In the genomic region with DNA sequence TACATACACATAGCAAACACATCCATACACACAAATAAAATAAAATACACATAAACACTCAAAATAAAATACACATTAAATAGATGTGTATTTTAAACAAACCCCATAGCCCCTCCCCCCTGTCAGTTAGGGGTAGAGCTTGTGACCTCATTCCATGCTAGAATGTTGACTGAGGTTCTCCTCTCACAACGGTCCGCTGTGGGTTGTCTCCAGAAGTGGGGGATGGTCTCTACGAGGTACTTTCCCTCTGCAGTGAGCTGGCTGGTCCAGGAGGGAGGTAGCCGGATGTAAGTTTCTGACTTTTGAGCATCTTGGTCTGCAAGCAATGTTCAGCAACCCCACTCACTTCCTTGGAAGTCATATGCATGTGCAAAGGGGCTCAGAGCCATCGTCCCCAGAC, we compare ENCODE assay signal across 8 mouse cellular contexts. TPM values are rescaled to one million over a fixed set of nuclear protein-coding genes. Genes with fewer than 3 reads are reported as not detected.
DNase-seq lines count a peak whose midpoint lies in the region; ATAC-seq and TF ChIP-seq lines count a peak whose summit lies in the region.

A gene (plus strand): TSS at position 188 of the 400 bp plus-strand sequence.

- ATAC-seq in embryonic facial prominence, embryonic 14.5 days (ENCODE audit: low read depth) = no peak

- no peak for DNase-seq in spleen, adult 2 months (ENCODE audit: low read depth in 1 of 2, low spot score in 2 of 2)
- no peak for DNase-seq in spleen, postnatal 4 days (ENCODE audit: low spot score in 2 of 2)
- no peak for DNase-seq in embryonic facial prominence, embryonic 14.5 days (ENCODE audit: low spot score)
- DNase-seq in heart, postnatal 10 days = no peak
- DNase-seq in limb, embryonic 10.5 days (ENCODE audit: low spot score) = no peak
- no peak for DNase-seq in right cerebral cortex, postnatal 14 days
- no peak for DNase-seq in urinary bladder, adult 18-20 months (ENCODE audit: low spot score in 2 of 2)
- DNase-seq in embryo, embryonic 10 days (ENCODE audit: low spot score) = no peak

- TF ChIP-seq POLR2A in spleen, adult 2 months (IDR thresholded peaks at IDR 0.05; ENCODE audit: low read depth, low read length) = no peak

- TF ChIP-seq CTCF in spleen, adult 2 months (IDR thresholded peaks at IDR 0.05; ENCODE audit: extremely low read depth, insufficient read depth, insufficient read length, insufficient replicate concordance) = no peak

- H3K9ac ChIP-seq in embryonic facial prominence, embryonic 14.5 days (ENCODE audit: low read depth, low read length) = no peak within 1 kb of the TSS

- no peak within 1 kb of the TSS for H3K4me3 ChIP-seq in spleen, adult 2 months (ENCODE audit: extremely low read depth, insufficient read depth, insufficient read length)
- no peak within 1 kb of the TSS for H3K4me3 ChIP-seq in embryonic facial prominence, embryonic 14.5 days (ENCODE audit: low read depth, low read length)
- no peak within 1 kb of the TSS for H3K4me3 ChIP-seq in limb, embryonic 10.5 days

- H3K4me1 ChIP-seq in spleen, adult 2 months (ENCODE audit: control insufficient read depth, insufficient read depth, insufficient read length) = no peaks in the 10 kb centered on the region; the same call in 1 of the 2 replicates
- H3K4me1 ChIP-seq in embryonic facial prominence, embryonic 14.5 days (ENCODE audit: control insufficient read depth, insufficient read depth, low read length) = no peaks in the 10 kb centered on the region
- H3K4me1 ChIP-seq in limb, embryonic 10.5 days = peaks cover 9% of the 10 kb centered on the region; the same call in 1 of the 2 replicates

- no peak within 1 kb of the TSS for H3K27ac ChIP-seq in spleen, adult 2 months (ENCODE audit: insufficient read depth, low read length)
- no peak within 1 kb of the TSS for H3K27ac ChIP-seq in embryonic facial prominence, embryonic 14.5 days (replicated peaks; ENCODE audit: low read depth, low read length)
- no peak within 1 kb of the TSS for H3K27ac ChIP-seq in limb, embryonic 10.5 days

- 76% methylated on average over 5 of the region's 5 CpGs for WGBS in spleen, adult 2 months
- 75% methylated on average over 5 of the region's 5 CpGs for WGBS in embryonic facial prominence, embryonic 14.5 days
- 82% methylated on average over 5 of the region's 5 CpGs for WGBS in limb, embryonic 10.5 days

- H3K9me3 ChIP-seq in embryonic facial prominence, embryonic 14.5 days (ENCODE audit: control insufficient read depth, low read length) = no peaks in the 10 kb centered on the region
- no peaks in the 10 kb centered on the region for H3K9me3 ChIP-seq in limb, embryonic 10.5 days (replicated peaks)

- no peaks in the 10 kb centered on the region for H3K36me3 ChIP-seq in spleen, adult 2 months (ENCODE audit: control insufficient read depth, insufficient read depth, low read length)
- no peaks in the 10 kb centered on the region for H3K36me3 ChIP-seq in embryonic facial prominence, embryonic 14.5 days (ENCODE audit: control insufficient read depth, insufficient read depth, low read length)
- no peaks in the 10 kb centered on the region for H3K36me3 ChIP-seq in limb, embryonic 10.5 days

- intact Hi-C loops in heart, postnatal 10 days (cut with DNase I) = no loop called here

- H3K4me2 ChIP-seq in embryonic facial prominence, embryonic 14.5 days (ENCODE audit: low read depth, low read length) = no peak within 1 kb of the TSS

- no peaks in the 10 kb centered on the region for H3K27me3 ChIP-seq in spleen, adult 2 months (ENCODE audit: control insufficient read depth, insufficient read depth, low read length)
- H3K27me3 ChIP-seq in embryonic facial prominence, embryonic 14.5 days (replicated peaks; ENCODE audit: control insufficient read depth, insufficient read depth, low read length) = 0 out of 2 replicates have a peak, but pooled peaks cover 3% of the 10 kb centered on the region
- peaks cover 28% of the 10 kb centered on the region for H3K27me3 ChIP-seq in limb, embryonic 10.5 days (ENCODE audit: low read depth, poor library complexity, severe bottlenecking)

RNA-seq across cellular contexts. Expression of the gene that starts here (rescaled TPM):
- polyA plus RNA-seq in spleen, adult 2 months (2012; rRNA removed) = 49.4 and 49.5 TPM in 2 replicates
- polyA plus RNA-seq in embryonic facial prominence, embryonic 14.5 days (2014; fragmentation: Nextera tagmentation; extraction: Ambion mirVana) = 12.2 and 15.2 TPM in 2 replicates
- 10 to 100 TPM; 27.6 to 29.6 TPM for total RNA-seq in heart, postnatal 10 days (2021)
- 27.6 and 30.8 TPM in 2 replicates for polyA plus RNA-seq in limb, embryonic 10.5 days (2016; fragmentation: Nextera tagmentation; extraction: Ambion mirVana)
